13 mouse cellular contexts compared by ENCODE assay signal in the genomic region with DNA sequence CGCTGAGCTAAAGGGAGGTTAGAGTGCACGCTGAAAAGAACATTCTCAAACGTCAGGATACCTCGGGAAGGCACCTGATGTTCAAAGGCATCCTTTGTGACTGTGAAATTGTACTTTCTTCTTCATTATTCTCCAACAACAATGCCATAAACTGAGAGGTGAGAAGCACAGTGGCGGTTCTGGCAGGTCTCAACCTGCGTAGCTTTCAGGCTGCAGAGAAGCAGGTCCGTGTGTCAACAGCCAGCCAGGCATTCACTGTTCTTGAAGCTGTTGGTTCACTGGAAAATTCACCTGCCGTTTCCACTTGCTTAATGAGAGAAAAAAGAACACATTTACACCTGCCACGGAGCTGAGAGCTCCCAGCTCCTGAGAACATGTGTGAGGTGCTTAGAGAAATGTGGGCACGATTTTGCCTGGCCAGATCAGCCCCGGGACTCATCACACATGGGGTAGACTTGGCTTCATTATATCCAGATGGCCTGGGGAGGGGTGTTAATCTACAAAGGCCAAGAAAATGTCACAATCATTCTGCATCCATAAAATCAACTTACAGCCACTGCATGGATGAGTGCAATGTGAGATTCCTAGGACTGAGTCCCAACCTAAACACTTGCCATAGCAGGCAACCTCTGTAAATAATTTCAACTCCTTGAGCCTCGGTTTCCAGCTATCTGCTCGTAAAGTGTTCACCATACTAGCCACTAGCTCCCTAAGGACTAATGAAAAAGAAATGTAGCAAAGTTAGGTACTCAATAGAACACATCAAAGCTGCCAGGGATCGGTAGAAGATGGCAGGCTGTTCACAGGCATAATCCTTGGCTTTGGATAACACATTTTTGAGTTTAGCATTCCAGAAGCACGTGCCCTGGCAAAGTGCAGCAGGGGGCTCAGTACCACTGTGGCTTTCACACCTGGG.
A peak's percentile ranks its signal among the peaks of the same experiment; 100 is the strongest.
DNase-seq lines count a peak whose midpoint lies in the region; ATAC-seq and TF ChIP-seq lines count a peak whose summit lies in the region.
"Had no signal": no experiment of that assay in that cellular context is flagged by ENCODE, and none has a peak within 500 bp of the region (broad histone marks: within the 10 kb centered on the region; RNA-seq: fewer than 3 reads in every experiment).

No protein-coding gene starts in this region.

- no peak for DNase-seq in forebrain, embryonic 11.5 days (ENCODE audit: low spot score)
- DNase-seq in midbrain, embryonic 14.5 days = peak; percentile 20
- DNase-seq in midbrain, embryonic 11.5 days (ENCODE audit: low spot score, missing footprints) = no peak
- DNase-seq in midbrain, postnatal 0 days (ENCODE audit: low spot score) = peak; percentile 80
- no peak for DNase-seq in adrenal gland, adult 8-10 months
- DNase-seq in left cerebral cortex, postnatal 14 days (ENCODE audit: low spot score in 2 of 2) = no peak
- DNase-seq: adrenal gland, postnatal 36 days; kidney, postnatal 36 days; liver, embryonic 13.5 days; lung, postnatal 36 days had no signal

- no peak overlapping the region for H3K4me2 ChIP-seq in forebrain, embryonic 13.5 days
- H3K4me2 ChIP-seq in forebrain, embryonic 11.5 days (ENCODE audit: low read depth, low read length, severe bottlenecking) = no peak overlapping the region
- H3K4me2 ChIP-seq in midbrain, embryonic 14.5 days (ENCODE audit: low read length) = no peak overlapping the region
- no peak overlapping the region for H3K4me2 ChIP-seq in midbrain, embryonic 11.5 days
- peak overlapping the region; percentile 10; the same call in 1 of the 2 replicates for H3K4me2 ChIP-seq in hindbrain, embryonic 16.5 days (ENCODE audit: low read length)
- H3K4me2 ChIP-seq in midbrain, postnatal 0 days (ENCODE audit: low read depth, low read length, poor library complexity, severe bottlenecking) = no peak overlapping the region
- H3K4me2 ChIP-seq: liver, embryonic 13.5 days; neural tube, embryonic 13.5 days had no signal

- H3K4me3 ChIP-seq in forebrain, embryonic 13.5 days = no peak overlapping the region
- H3K4me3 ChIP-seq in forebrain, embryonic 11.5 days (ENCODE audit: low read depth, low read length) = no peak overlapping the region
- H3K4me3 ChIP-seq in midbrain, embryonic 14.5 days (replicated peaks; ENCODE audit: low read depth, low read length) = no peak overlapping the region
- H3K4me3 ChIP-seq in midbrain, embryonic 11.5 days (ENCODE audit: low read depth, low read length) = no peak overlapping the region
- H3K4me3 ChIP-seq in hindbrain, embryonic 16.5 days (ENCODE audit: low read length) = no peak overlapping the region
- no peak overlapping the region for H3K4me3 ChIP-seq in midbrain, postnatal 0 days (ENCODE audit: low read depth, low read length)
- H3K4me3 ChIP-seq: liver, embryonic 13.5 days; neural tube, embryonic 13.5 days had no signal

- intact Hi-C loops in left cerebral cortex, postnatal 14 days (cut with DNase I) = no loop called here

- no peak overlapping the region for H3K27ac ChIP-seq in forebrain, embryonic 13.5 days
- H3K27ac ChIP-seq in forebrain, embryonic 11.5 days (ENCODE audit: low read depth, low read length) = no peak overlapping the region
- no peak overlapping the region for H3K27ac ChIP-seq in midbrain, embryonic 14.5 days (replicated peaks; ENCODE audit: low read depth, low read length)
- no peak overlapping the region for H3K27ac ChIP-seq in midbrain, embryonic 11.5 days (ENCODE audit: low read depth, low read length)
- no peak overlapping the region; the same call in 1 of the 2 replicates for H3K27ac ChIP-seq in hindbrain, embryonic 16.5 days (ENCODE audit: low read depth, low read length)
- H3K27ac ChIP-seq in midbrain, postnatal 0 days (ENCODE audit: low read depth, low read length) = no peak overlapping the region
- H3K27ac ChIP-seq: liver, embryonic 13.5 days; neural tube, embryonic 13.5 days had no signal

- H3K27me3 ChIP-seq in forebrain, embryonic 13.5 days = no peaks in the 10 kb centered on the region
- H3K27me3 ChIP-seq in forebrain, embryonic 11.5 days (ENCODE audit: control insufficient read depth, insufficient read depth, low read length) = no peaks in the 10 kb centered on the region
- H3K27me3 ChIP-seq in midbrain, embryonic 14.5 days (ENCODE audit: control insufficient read depth, insufficient read depth, low read length) = no peaks in the 10 kb centered on the region
- no peaks in the 10 kb centered on the region for H3K27me3 ChIP-seq in midbrain, embryonic 11.5 days (ENCODE audit: control insufficient read depth, insufficient read depth, low read length)
- no peaks in the 10 kb centered on the region for H3K27me3 ChIP-seq in hindbrain, embryonic 16.5 days (replicated peaks; ENCODE audit: control insufficient read depth, insufficient read depth, low read length)
- H3K27me3 ChIP-seq in midbrain, postnatal 0 days (ENCODE audit: insufficient read depth, low read length) = no peaks in the 10 kb centered on the region
- H3K27me3 ChIP-seq: liver, embryonic 13.5 days; neural tube, embryonic 13.5 days had no signal

- peak; percentile 73 for ATAC-seq in forebrain, embryonic 13.5 days
- no peak for ATAC-seq in forebrain, embryonic 11.5 days (replicated peaks; ENCODE audit: low FRiP score)
- no peak for ATAC-seq in midbrain, embryonic 14.5 days (ENCODE audit: low FRiP score, low TSS enrichment)
- ATAC-seq in midbrain, embryonic 11.5 days (ENCODE audit: low FRiP score) = no peak
- peak; percentile 68 for ATAC-seq in hindbrain, embryonic 16.5 days
- ATAC-seq in midbrain, postnatal 0 days (ENCODE audit: low FRiP score) = peak; percentile 50; the same call in 1 of the 2 replicates

- no peaks in the 10 kb centered on the region for H3K9me3 ChIP-seq in forebrain, embryonic 13.5 days (replicated peaks)
- H3K9me3 ChIP-seq in forebrain, embryonic 11.5 days (ENCODE audit: control insufficient read depth, low read length) = no peaks in the 10 kb centered on the region
- no peaks in the 10 kb centered on the region for H3K9me3 ChIP-seq in midbrain, embryonic 14.5 days (ENCODE audit: control insufficient read depth, low read length)
- H3K9me3 ChIP-seq in midbrain, embryonic 11.5 days (ENCODE audit: control insufficient read depth, low read length) = no peaks in the 10 kb centered on the region
- H3K9me3 ChIP-seq in hindbrain, embryonic 16.5 days (ENCODE audit: control insufficient read depth, low read length) = no peaks in the 10 kb centered on the region
- H3K9me3 ChIP-seq in midbrain, postnatal 0 days (ENCODE audit: low read length) = no peaks in the 10 kb centered on the region
- H3K9me3 ChIP-seq: liver, embryonic 13.5 days; neural tube, embryonic 13.5 days had no signal

- no peaks in the 10 kb centered on the region; the same call in 1 of the 2 replicates for H3K4me1 ChIP-seq in forebrain, embryonic 13.5 days
- H3K4me1 ChIP-seq in forebrain, embryonic 11.5 days (replicated peaks; ENCODE audit: control insufficient read depth, insufficient read depth, low read length) = no peaks in the 10 kb centered on the region
- H3K4me1 ChIP-seq in midbrain, embryonic 14.5 days (ENCODE audit: control insufficient read depth, insufficient read depth, low read length) = no peaks in the 10 kb centered on the region
- no peaks in the 10 kb centered on the region for H3K4me1 ChIP-seq in midbrain, embryonic 11.5 days (ENCODE audit: control insufficient read depth, insufficient read depth, low read length)
- peaks cover 4% of the 10 kb centered on the region; the same call in 1 of the 2 replicates for H3K4me1 ChIP-seq in hindbrain, embryonic 16.5 days (ENCODE audit: control insufficient read depth, insufficient read depth, low read depth, low read length)
- H3K4me1 ChIP-seq in midbrain, postnatal 0 days (ENCODE audit: insufficient read depth, low read length) = no peaks in the 10 kb centered on the region
- H3K4me1 ChIP-seq: liver, embryonic 13.5 days; neural tube, embryonic 13.5 days had no signal

- no peak overlapping the region for H3K9ac ChIP-seq in forebrain, embryonic 13.5 days
- H3K9ac ChIP-seq in forebrain, embryonic 11.5 days (ENCODE audit: low read length) = no peak overlapping the region
- H3K9ac ChIP-seq in midbrain, embryonic 14.5 days (replicated peaks; ENCODE audit: low read length) = no peak overlapping the region
- H3K9ac ChIP-seq in midbrain, embryonic 11.5 days (ENCODE audit: low read length) = no peak overlapping the region
- H3K9ac ChIP-seq in hindbrain, embryonic 16.5 days (ENCODE audit: low read depth, low read length) = no peak overlapping the region
- no peak overlapping the region for H3K9ac ChIP-seq in midbrain, postnatal 0 days (replicated peaks; ENCODE audit: low read length, poor library complexity, severe bottlenecking)
- H3K9ac ChIP-seq: liver, embryonic 13.5 days; neural tube, embryonic 13.5 days had no signal

- WGBS in forebrain, embryonic 13.5 days = 69% methylated on average over 15 of the region's 15 CpGs
- WGBS in forebrain, embryonic 11.5 days = 73% methylated on average over 15 of the region's 15 CpGs
- WGBS in midbrain, embryonic 14.5 days = 59% methylated on average over 15 of the region's 15 CpGs
- WGBS in midbrain, embryonic 11.5 days = 73% methylated on average over 15 of the region's 15 CpGs
- WGBS in hindbrain, embryonic 16.5 days = 50% methylated on average over 15 of the region's 15 CpGs
- 53% methylated on average over 15 of the region's 15 CpGs for WGBS in midbrain, postnatal 0 days

- H3K36me3 ChIP-seq in forebrain, embryonic 13.5 days (ENCODE audit: poor library complexity, severe bottlenecking) = no peaks in the 10 kb centered on the region
- no peaks in the 10 kb centered on the region for H3K36me3 ChIP-seq in forebrain, embryonic 11.5 days (ENCODE audit: control insufficient read depth, insufficient read depth, low read length)
- H3K36me3 ChIP-seq in midbrain, embryonic 14.5 days (ENCODE audit: control insufficient read depth, insufficient read depth, low read length) = no peaks in the 10 kb centered on the region
- no peaks in the 10 kb centered on the region for H3K36me3 ChIP-seq in midbrain, embryonic 11.5 days (ENCODE audit: control insufficient read depth, insufficient read depth, low read length)
- no peaks in the 10 kb centered on the region for H3K36me3 ChIP-seq in hindbrain, embryonic 16.5 days (ENCODE audit: control insufficient read depth, insufficient read depth, low read length)
- no peaks in the 10 kb centered on the region for H3K36me3 ChIP-seq in midbrain, postnatal 0 days (ENCODE audit: insufficient read depth, low read length)
- H3K36me3 ChIP-seq: liver, embryonic 13.5 days; neural tube, embryonic 13.5 days had no signal

- no peak for TF ChIP-seq CTCF in midbrain, postnatal 0 days (IDR thresholded peaks at IDR 0.05)

Comparison
In these comparisons a context has a peak if more than half of its experiments do, and no peak if none do; other contexts are left out.
1. ATAC-seq: peak in forebrain, embryonic 13.5 days (single experiment), hindbrain, embryonic 16.5 days (single experiment) and midbrain, postnatal 0 days (single experiment); none in forebrain, embryonic 11.5 days (single experiment), midbrain, embryonic 14.5 days (single experiment) and midbrain, embryonic 11.5 days (single experiment).
2. DNase-seq: peak in midbrain, embryonic 14.5 days (single experiment) and midbrain, postnatal 0 days (single experiment); none in forebrain, embryonic 11.5 days (single experiment), midbrain, embryonic 11.5 days (single experiment), adrenal gland, adult 8-10 months (single experiment) and left cerebral cortex, postnatal 14 days (0 of 2).